Mouse (Mus musculus): Measurements from ENCODE around the gene Mbnl2.
A peak's percentile ranks its signal among the peaks of the same experiment; 100 is the strongest.

Gene Mbnl2

DNA sequence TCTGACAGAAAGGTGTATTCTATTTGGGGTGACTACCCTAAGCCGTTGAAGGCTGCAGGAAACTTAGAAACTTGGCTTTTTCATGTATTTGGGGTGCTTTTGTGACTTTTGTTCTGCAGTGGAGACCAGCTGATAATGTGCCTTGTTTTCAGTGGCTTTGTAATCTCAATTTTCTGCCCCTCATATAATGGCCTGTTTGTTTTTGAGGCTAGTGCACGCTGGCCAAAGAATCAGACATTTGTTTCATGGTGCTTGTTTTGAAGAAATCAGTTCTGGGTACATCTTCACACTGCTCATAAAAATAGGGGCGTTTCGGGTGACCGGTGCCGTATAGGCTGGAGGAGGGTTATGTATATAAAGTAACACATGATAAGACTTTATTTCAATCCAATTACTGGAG lies 22.4 kb downstream of the Mbnl2 start:
- no peak for DNase-seq (ENCODE audit: low spot score)

DNA sequence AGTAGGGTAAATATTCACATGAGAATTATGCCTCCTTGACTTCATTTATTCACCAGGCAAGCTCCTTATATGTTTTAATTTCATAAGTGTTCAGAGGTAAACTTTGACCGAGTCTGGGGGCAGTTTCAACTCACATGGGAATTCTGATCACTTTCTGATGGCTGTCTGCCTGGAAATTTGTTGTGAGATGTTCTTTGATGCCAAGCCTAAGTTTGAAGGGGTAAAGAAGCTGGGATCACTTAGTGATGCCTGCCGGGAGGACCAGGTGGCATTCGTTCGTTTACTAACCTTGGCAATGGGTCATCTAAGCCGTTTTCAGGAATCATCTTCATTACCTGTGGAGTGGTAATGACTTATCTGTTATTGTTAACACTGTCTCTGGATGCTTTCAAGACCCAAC lies 23.0 kb downstream of the Mbnl2 start:
- DNase-seq (ENCODE audit: low spot score): no peak

GRCm38 (mm10) chr14:120299716-120300115 lies 24.2 kb downstream of the Mbnl2 start:
- no peak for DNase-seq (ENCODE audit: low spot score)

- DNase-seq (ENCODE audit: low spot score): no peak
These were observed 24.7 kb downstream of the Mbnl2 start for GRCm38 (mm10) chr14:120300191-120300590.

GRCm38 (mm10) chr14:120300814-120301213 lies 25.3 kb downstream of the Mbnl2 start:
- no peak for DNase-seq (ENCODE audit: low spot score)

- DNase-seq (ENCODE audit: low spot score): no peak
These were observed 27.6 kb downstream of the Mbnl2 start for GRCm38 (mm10) chr14:120302913-120303548.

- no peak for DNase-seq (ENCODE audit: low spot score)
These were observed 30.8 kb downstream of the Mbnl2 start for GRCm38 (mm10) chr14:120306229-120306628.

GRCm38 (mm10) chr14:120307356-120307755 lies 31.9 kb downstream of the Mbnl2 start:
- DNase-seq (ENCODE audit: low spot score): no peak

DNA sequence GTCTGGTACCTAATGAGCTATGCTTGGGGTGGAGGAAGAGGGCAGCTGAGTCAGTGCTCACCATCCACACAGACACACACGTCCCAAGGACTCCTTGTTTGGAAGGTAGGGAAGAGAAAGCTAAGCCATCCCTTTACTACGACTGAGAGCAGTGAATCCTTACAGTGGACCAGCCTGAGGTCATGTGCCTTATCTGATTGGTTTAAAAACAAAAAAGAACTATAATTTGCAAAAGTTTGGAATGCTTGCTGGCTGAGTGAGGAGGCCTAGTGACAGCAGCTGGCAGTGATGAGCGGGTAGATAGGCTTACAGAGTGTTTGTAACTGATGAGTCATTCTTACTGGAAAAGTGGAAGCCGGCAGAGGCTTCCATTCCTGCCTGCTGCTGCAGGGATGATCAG lies 32.5 kb downstream of the Mbnl2 start:
- DNase-seq (ENCODE audit: low spot score): no peak

DNA sequence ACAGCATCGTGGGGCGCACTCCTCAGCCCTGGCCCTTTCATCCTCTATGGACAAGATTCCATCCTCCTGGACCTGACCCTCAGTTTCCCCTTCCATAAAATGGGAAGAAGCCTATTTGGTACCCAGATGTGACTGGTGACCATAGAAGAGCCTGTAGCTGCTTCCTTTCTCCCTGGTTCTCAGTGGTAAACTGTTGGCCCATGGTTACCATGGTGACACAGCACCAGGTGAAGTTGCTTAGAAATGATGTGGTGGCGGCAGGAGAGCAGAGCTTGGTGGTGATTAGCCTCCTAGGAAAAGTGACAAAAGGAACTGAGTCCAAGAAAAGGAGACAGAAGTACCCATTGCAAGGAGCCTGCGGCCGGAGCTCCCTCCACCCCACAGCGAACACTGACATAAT lies 34.2 kb downstream of the Mbnl2 start:
- no peak for DNase-seq (ENCODE audit: low spot score)

- DNase-seq (ENCODE audit: low spot score): no peak
These were observed 36.0 kb downstream of the Mbnl2 start for GRCm38 (mm10) chr14:120311330-120312097.

- peak; percentile 62 for DNase-seq (ENCODE audit: low spot score)
These were observed 37.4 kb downstream of the Mbnl2 start for GRCm38 (mm10) chr14:120312661-120313406.

GRCm38 (mm10) chr14:120313466-120313865 lies 38.0 kb downstream of the Mbnl2 start:
- peak; percentile 51 for DNase-seq (ENCODE audit: low spot score)

GRCm38 (mm10) chr14:120315721-120316120 lies 40.3 kb downstream of the Mbnl2 start:
- DNase-seq (ENCODE audit: low spot score): no peak

GRCm38 (mm10) chr14:120318326-120318935 lies 43.0 kb downstream of the Mbnl2 start:
- peak; percentile 85 for DNase-seq (ENCODE audit: low spot score)

- DNase-seq (ENCODE audit: low spot score): peak; percentile 83
These were observed 43.7 kb downstream of the Mbnl2 start for GRCm38 (mm10) chr14:120318974-120319731.

- DNase-seq (ENCODE audit: low spot score): no peak
These were observed 46.6 kb downstream of the Mbnl2 start for GRCm38 (mm10) chr14:120322041-120322440.

GRCm38 (mm10) chr14:120323111-120323510 lies 47.6 kb downstream of the Mbnl2 start:
- no peak for DNase-seq (ENCODE audit: low spot score)

- DNase-seq (ENCODE audit: low spot score): no peak
These were observed 48.8 kb downstream of the Mbnl2 start for GRCm38 (mm10) chr14:120324061-120324791.

- no peak for DNase-seq (ENCODE audit: low spot score)
These were observed 49.5 kb downstream of the Mbnl2 start for GRCm38 (mm10) chr14:120324883-120325480.

DNA sequence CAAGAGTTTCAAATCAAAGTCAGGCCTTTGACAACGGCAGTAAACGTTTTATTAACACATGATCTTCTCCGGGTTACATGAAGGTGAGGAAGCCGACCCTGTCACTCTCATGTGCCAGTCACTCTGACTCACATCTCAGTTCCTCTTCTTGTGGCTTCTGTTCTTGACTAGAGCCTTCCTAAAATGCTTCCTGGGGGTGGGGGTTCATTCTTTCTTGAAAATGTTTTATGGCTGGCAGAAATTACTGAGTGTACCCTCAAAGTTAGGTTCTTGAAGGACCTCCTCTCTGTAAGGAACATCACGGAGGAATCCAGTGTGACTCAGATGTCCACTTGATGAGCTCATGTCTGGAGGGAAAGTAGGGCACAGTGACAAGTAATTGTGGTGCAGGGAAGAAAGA lies 50.2 kb downstream of the Mbnl2 start:
- DNase-seq (ENCODE audit: low spot score): no peak

Data from lung, postnatal 25 days (tissue).